Comparison of ENCODE assay signal across 24 mouse cellular contexts in the genomic region with DNA sequence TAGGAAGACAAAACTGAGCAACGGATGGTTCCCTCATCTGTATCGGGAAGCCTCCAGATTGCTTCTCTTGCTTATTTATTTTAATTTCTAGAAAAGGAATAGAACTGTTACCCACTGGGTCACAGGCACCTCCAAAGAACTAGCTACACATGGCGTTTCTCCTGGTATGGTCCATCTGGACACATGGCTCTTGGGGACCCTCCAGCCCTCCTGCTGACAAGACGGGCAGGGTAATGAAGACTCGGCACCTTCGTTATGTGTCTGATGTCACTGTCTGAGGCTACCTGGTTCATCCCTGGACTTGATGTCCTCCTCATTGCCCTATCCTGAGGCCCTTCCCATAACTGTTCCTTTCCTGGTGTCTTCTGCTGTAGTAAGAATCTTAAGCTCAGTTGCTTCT.
A peak's percentile ranks its signal among the peaks of the same experiment; 100 is the strongest.
DNase-seq lines count a peak whose midpoint lies in the region; ATAC-seq lines count a peak whose summit lies in the region.
"Had no signal": no experiment of that assay in that cellular context is flagged by ENCODE, and none has a peak within 500 bp of the region (broad histone marks: within the 10 kb centered on the region; RNA-seq: fewer than 3 reads in every experiment).

No protein-coding gene starts in this region.

- no peak for ATAC-seq in forebrain, embryonic 15.5 days (replicated peaks)
- ATAC-seq in forebrain, embryonic 12.5 days (ENCODE audit: low FRiP score): no peak
- no peak for ATAC-seq in hindbrain, embryonic 13.5 days (ENCODE audit: low FRiP score)
- ATAC-seq in neural tube, embryonic 13.5 days (ENCODE audit: low read depth): no peak
- ATAC-seq: inflammation-experienced regulatory T-cells, adult 6 months; liver, embryonic 12.5 days; liver, postnatal 0 days; Patski had no signal

- no peak overlapping the region for H3K4me2 ChIP-seq in forebrain, embryonic 15.5 days (replicated peaks)
- H3K4me2 ChIP-seq in forebrain, embryonic 12.5 days: no peak overlapping the region
- peak overlapping the region; percentile 54; the same call in 1 of the 2 replicates for H3K4me2 ChIP-seq in hindbrain, embryonic 13.5 days
- H3K4me2 ChIP-seq in neural tube, embryonic 13.5 days: peak overlapping the region; percentile 54; the same call in 1 of the 2 replicates
- H3K4me2 ChIP-seq: heart, embryonic 11.5 days; liver, embryonic 12.5 days; stomach, embryonic 15.5 days had no signal

- no peaks in the 10 kb centered on the region for H3K9me3 ChIP-seq in forebrain, embryonic 15.5 days
- no peaks in the 10 kb centered on the region for H3K9me3 ChIP-seq in forebrain, embryonic 12.5 days
- H3K9me3 ChIP-seq in hindbrain, embryonic 13.5 days: no peaks in the 10 kb centered on the region
- H3K9me3 ChIP-seq in hindbrain, embryonic 10.5 days: no peaks in the 10 kb centered on the region
- H3K9me3 ChIP-seq in neural tube, embryonic 13.5 days: 0 out of 2 replicates have a peak, but pooled peaks cover 3% of the 10 kb centered on the region
- H3K9me3 ChIP-seq: embryonic facial prominence, embryonic 13.5 days; liver, embryonic 12.5 days; stomach, embryonic 15.5 days had no signal

- WGBS in forebrain, embryonic 15.5 days: 69% methylated on average over 6 of the region's 6 CpGs
- 79% methylated on average over 6 of the region's 6 CpGs for WGBS in forebrain, embryonic 12.5 days
- 72% methylated on average over 6 of the region's 6 CpGs for WGBS in hindbrain, embryonic 13.5 days
- WGBS in hindbrain, embryonic 10.5 days: 86% methylated on average over 6 of the region's 6 CpGs
- 76% methylated on average over 6 of the region's 6 CpGs for whole genome bisulfite sequencing in neural tube, embryonic 13.5 days

- peaks cover 18% of the 10 kb centered on the region for H3K4me1 ChIP-seq in forebrain, embryonic 15.5 days
- H3K4me1 ChIP-seq in forebrain, embryonic 12.5 days: peaks cover 18% of the 10 kb centered on the region
- peaks cover 20% of the 10 kb centered on the region for H3K4me1 ChIP-seq in hindbrain, embryonic 13.5 days (replicated peaks)
- H3K4me1 ChIP-seq in hindbrain, embryonic 10.5 days (replicated peaks): peaks cover 13% of the 10 kb centered on the region
- peaks cover 20% of the 10 kb centered on the region for H3K4me1 ChIP-seq in neural tube, embryonic 13.5 days (replicated peaks)
- H3K4me1 ChIP-seq: liver, embryonic 12.5 days; stomach, embryonic 15.5 days had no signal

- no peaks in the 10 kb centered on the region for H3K27me3 ChIP-seq in forebrain, embryonic 15.5 days
- H3K27me3 ChIP-seq in forebrain, embryonic 12.5 days: peaks cover 19% of the 10 kb centered on the region
- no peaks in the 10 kb centered on the region for H3K27me3 ChIP-seq in hindbrain, embryonic 13.5 days
- peaks cover 21% of the 10 kb centered on the region; the same call in 1 of the 2 replicates for H3K27me3 ChIP-seq in hindbrain, embryonic 10.5 days (ENCODE audit: insufficient read depth, poor library complexity, severe bottlenecking)
- peaks cover 20% of the 10 kb centered on the region; the same call in 1 of the 2 replicates for H3K27me3 ChIP-seq in neural tube, embryonic 13.5 days
- H3K27me3 ChIP-seq: liver, embryonic 12.5 days had no signal

- H3K27ac ChIP-seq in forebrain, embryonic 15.5 days (replicated peaks): 0 out of 2 replicates have a peak overlapping the region, but pooled peaks have one; percentile 73
- no peak overlapping the region for H3K27ac ChIP-seq in forebrain, embryonic 12.5 days
- H3K27ac ChIP-seq in hindbrain, embryonic 13.5 days: peak overlapping the region; percentile 42; the same call in 1 of the 2 replicates
- no peak overlapping the region for H3K27ac ChIP-seq in hindbrain, embryonic 10.5 days
- no peak overlapping the region for H3K27ac ChIP-seq in neural tube, embryonic 13.5 days (replicated peaks)
- H3K27ac ChIP-seq: embryonic facial prominence, embryonic 13.5 days; liver, embryonic 12.5 days; stomach, embryonic 15.5 days had no signal

- no peak overlapping the region for H3K9ac ChIP-seq in forebrain, embryonic 15.5 days (replicated peaks)
- no peak overlapping the region for H3K9ac ChIP-seq in forebrain, embryonic 12.5 days
- no peak overlapping the region for H3K9ac ChIP-seq in hindbrain, embryonic 13.5 days
- no peak overlapping the region for H3K9ac ChIP-seq in neural tube, embryonic 13.5 days
- H3K9ac ChIP-seq: embryonic facial prominence, embryonic 13.5 days; liver, embryonic 12.5 days; liver, postnatal 0 days; stomach, embryonic 15.5 days had no signal

- no peaks in the 10 kb centered on the region for H3K36me3 ChIP-seq in forebrain, embryonic 15.5 days
- no peaks in the 10 kb centered on the region for H3K36me3 ChIP-seq in forebrain, embryonic 12.5 days (replicated peaks)
- no peaks in the 10 kb centered on the region for H3K36me3 ChIP-seq in hindbrain, embryonic 13.5 days
- no peaks in the 10 kb centered on the region for H3K36me3 ChIP-seq in hindbrain, embryonic 10.5 days
- no peaks in the 10 kb centered on the region for H3K36me3 ChIP-seq in neural tube, embryonic 13.5 days
- H3K36me3 ChIP-seq: embryonic facial prominence, embryonic 13.5 days; liver, embryonic 12.5 days; stomach, embryonic 15.5 days had no signal

- no peak for DNase-seq in hindbrain, embryonic 10.5 days (ENCODE audit: low spot score)
- DNase-seq in neural tube, embryonic 10.5 days (ENCODE audit: extremely low spot score, low spot score): no peak
- no peak for DNase-seq in layer of hippocampus, adult 9-10 months (ENCODE audit: low spot score)
- DNase-seq in thymus, postnatal 25 days: no peak
- DNase-seq: adrenal gland, postnatal 10 days; cerebellum, adult 11 months; cerebellum, adult 9-11 months; gastrocnemius, postnatal 10 days; heart, postnatal 36 days; kidney, adult 11 months; kidney, postnatal 14 days; liver, postnatal 0 days; lung, postnatal 36 days; right cerebral cortex, postnatal 25 days had no signal

- no peak overlapping the region for H3K4me3 ChIP-seq in forebrain, embryonic 15.5 days
- no peak overlapping the region for H3K4me3 ChIP-seq in forebrain, embryonic 12.5 days (replicated peaks)
- no peak overlapping the region for H3K4me3 ChIP-seq in hindbrain, embryonic 13.5 days
- no peak overlapping the region for H3K4me3 ChIP-seq in hindbrain, embryonic 10.5 days
- no peak overlapping the region for H3K4me3 ChIP-seq in neural tube, embryonic 13.5 days
- H3K4me3 ChIP-seq: embryonic facial prominence, embryonic 13.5 days; liver, embryonic 12.5 days; stomach, embryonic 15.5 days had no signal

Comparison
In these comparisons a context has a peak if more than half of its experiments do, and no peak if none do; other contexts are left out.
1. H3K27ac ChIP-seq: peak in forebrain, embryonic 15.5 days (single experiment) and hindbrain, embryonic 13.5 days (single experiment); none in forebrain, embryonic 12.5 days (single experiment), hindbrain, embryonic 10.5 days (single experiment) and neural tube, embryonic 13.5 days (single experiment).
2. H3K4me2 ChIP-seq: peak in hindbrain, embryonic 13.5 days (single experiment) and neural tube, embryonic 13.5 days (single experiment); none in forebrain, embryonic 15.5 days (single experiment) and forebrain, embryonic 12.5 days (single experiment).